Mouse (Mus musculus) olfactory bulb, adult 2 months (tissue): ENCODE data around the gene Col6a6. TPM values are rescaled to one million over a fixed set of nuclear protein-coding genes. Genes with fewer than 3 reads are reported as not detected.

Experiments used
- H3K27ac ChIP-seq: fragments of 200-500 bp; 2 replicates; pipeline ENCODE4 v1.5.1; 2012; ENCODE audit warnings: low read depth, low read length; ENCODE audit not compliant: insufficient read depth
- H3K4me1 ChIP-seq: fragments of 200-500 bp; 2 replicates; pipeline ENCODE4 v1.6.1; 2012; ENCODE audit warnings: low read length; ENCODE audit not compliant: control insufficient read depth, insufficient read depth
- H3K4me3 ChIP-seq: fragments of 200-500 bp; 2 replicates; pipeline ENCODE4 v1.5.1; 2012; ENCODE audit warnings: mild to moderate bottlenecking, low read depth, low read length, moderate library complexity; ENCODE audit not compliant: insufficient read depth
- CTCF ChIP-seq: fragments of 200-500 bp; IDR thresholded peaks from 2 replicates; pipeline ENCODE4 v1.5.1; 2012; ENCODE audit warnings: low read depth, mild to moderate bottlenecking, low read length, moderate library complexity; ENCODE audit not compliant: insufficient read depth
- POLR2A ChIP-seq: fragments of 200-500 bp; IDR thresholded peaks from 2 replicates; pipeline ENCODE4 v1.6.1; 2012; ENCODE audit warnings: mild to moderate bottlenecking, low read depth, low read length, moderate library complexity; ENCODE audit not compliant: insufficient read depth
- WGBS: fragments of 180-500 bp; shearing (Covaris S2); methylation state at CpG from one replicate; pipeline ENCODE4 v1.1.7; 2018; 5-methylcytosine and 5-hydroxymethylcytosine counted together
- polyA plus RNA-seq: library from polyadenylated mRNA; stranded (reverse); fragments of >200 nt; gene quantifications from 2 replicates; pipeline ENCODE4 v1.2.4, GENCODE M21; 2012; ENCODE audit warnings: low replicate concordance; ENCODE audit not compliant: missing spikeins, insufficient read depth, insufficient read length

Col6a6 gene
- polyA plus RNA-seq, 1 experiment = not detected

- Histone ChIP-seq H3K27ac (no peak overlapping the region), H3K4me1 (no peaks in the 10 kb centered on the region), H3K4me3 (no peak overlapping the region)
- TF ChIP-seq POLR2A (no peak), CTCF (no peak)
- WGBS = 95% methylated on average over 4 of the region's 4 CpGs
These were observed 43.9 kb downstream of the Col6a6 start for GRCm38 (mm10) chr9:105784026-105784425.

- TF ChIP-seq POLR2A (no peak), CTCF (no peak)
- Histone ChIP-seq H3K4me1 (no peaks in the 10 kb centered on the region), H3K4me3 (no peak overlapping the region), H3K27ac (no peak overlapping the region)
- WGBS = 95% methylated on average over 15 of the region's 15 CpGs
These were observed 47.3 kb downstream of the Col6a6 start for GRCm38 (mm10) chr9:105780696-105781095.

GRCm38 (mm10) chr9:105778741-105779140 is 49.2 kb downstream of the Col6a6 start:
- no peaks in the 10 kb centered on the region; the same call in 1 of the 2 replicates for H3K4me1 ChIP-seq
- H3K4me3 ChIP-seq = no peak overlapping the region
- 89% methylated on average over 6 of the region's 6 CpGs for WGBS
- H3K27ac ChIP-seq = no peak overlapping the region
- TF ChIP-seq POLR2A (no peak), CTCF (no peak)

GRCm38 (mm10) chr9:105774878-105775277 is 53.1 kb downstream of the Col6a6 start:
- Histone ChIP-seq H3K4me1 (peaks cover 14% of the 10 kb centered on the region), H3K4me3 (no peak overlapping the region), H3K27ac (no peak overlapping the region)
- TF ChIP-seq CTCF (no peak), POLR2A (no peak)
- 54% methylated on average over 7 of the region's 7 CpGs for WGBS

GRCm38 (mm10) chr9:105774321-105774720 is 53.6 kb downstream of the Col6a6 start:
- H3K27ac ChIP-seq = no peak overlapping the region
- TF ChIP-seq CTCF (no peak), POLR2A (no peak)
- 92% methylated on average over 19 of the region's 19 CpGs for WGBS
- H3K4me3 ChIP-seq = no peak overlapping the region
- H3K4me1 ChIP-seq = peaks cover 16% of the 10 kb centered on the region

GRCm38 (mm10) chr9:105771380-105771779 is 56.6 kb downstream of the Col6a6 start:
- WGBS = 60% methylated on average over 3 of the region's 3 CpGs

GRCm38 (mm10) chr9:105770690-105771089 is 57.3 kb downstream of the Col6a6 start:
- Histone ChIP-seq H3K27ac (peak overlapping the region; percentile 41; the same call in 1 of the 2 replicates), H3K4me1 (peaks cover 16% of the 10 kb centered on the region), H3K4me3 (no peak overlapping the region)
- WGBS = 37% methylated on average over 7 of the region's 7 CpGs
- no peak for TF ChIP-seq POLR2A

More at GRCm38 (mm10) chr9:105771380-105771779, 56.6 kb downstream of the Col6a6 start:
- no peak overlapping the region for H3K4me3 ChIP-seq
- TF ChIP-seq CTCF (no peak), POLR2A (no peak)
- H3K27ac ChIP-seq = no peak overlapping the region
- H3K4me1 ChIP-seq = peaks cover 16% of the 10 kb centered on the region

- Histone ChIP-seq H3K4me3 (no peak overlapping the region), H3K4me1 (peaks cover 9% of the 10 kb centered on the region), H3K27ac (no peak overlapping the region)
- TF ChIP-seq CTCF (no peak), POLR2A (no peak)
- WGBS = 76% methylated on average over 2 of the region's 2 CpGs
These were observed 62.1 kb downstream of the Col6a6 start for GRCm38 (mm10) chr9:105765891-105766290.

GRCm38 (mm10) chr9:105764681-105765080 is 63.3 kb downstream of the Col6a6 start:
- no peak overlapping the region for H3K4me3 ChIP-seq
- no peak overlapping the region for H3K27ac ChIP-seq
- no peak for TF ChIP-seq CTCF
- no peak for TF ChIP-seq POLR2A
- 62% methylated on average over 5 of the region's 5 CpGs for WGBS
- peaks cover under 1% of the 10 kb centered on the region for H3K4me1 ChIP-seq

GRCm38 (mm10) chr9:105764127-105764526 is 63.8 kb downstream of the Col6a6 start:
- no peak overlapping the region for H3K27ac ChIP-seq
- 81% methylated on average over 5 of the region's 5 CpGs for WGBS
- no peak for TF ChIP-seq CTCF
- TF ChIP-seq POLR2A = no peak
- H3K4me1 ChIP-seq = no peaks in the 10 kb centered on the region
- no peak overlapping the region for H3K4me3 ChIP-seq
